Mouse (Mus musculus) left cerebral cortex, postnatal 36 days (tissue): ENCODE data around the gene Mfap3. TPM values are rescaled to one million over a fixed set of nuclear protein-coding genes. Genes with fewer than 3 reads are reported as not detected.
"Not testable (repeated sequence)": the region's sequence is repeated elsewhere in the genome, so short reads cannot be mapped to it uniquely, and the experiment has no call there.

Source experiments
- DNase-seq, 2 experiments: peaks; one replicate each; pipeline ENCODE4 v3.0.0; 2021 to 2022; ENCODE audit warnings: low spot score in 2 of 2, mixed read lengths in 1 of 2
- intact Hi-C: fragments of 180-260 bp; cut with DNase I; formaldehyde crosslinking; loops from one replicate; pipeline ENCODE4 v1.15.1; 2025
- total RNA-seq, 2 experiments: library from RNA; stranded (reverse); gene quantifications; 2 replicates each; pipeline ENCODE4 v1.2.3; 2021

The Mfap3 gene
- total RNA-seq, 2 experiments from 2014 or later: 20.9 to 26.4 TPM

GRCm38 (mm10) chr11:57525900-57526299 is 7.4 kb downstream of the Mfap3 start:
- intact Hi-C loops: no loop called here
- no peak for DNase-seq

- no peak for DNase-seq
- intact Hi-C loops: no loop called here
Measured at GRCm38 (mm10) chr11:57527506-57527905, 9.0 kb downstream of the Mfap3 start.

GRCm38 (mm10) chr11:57529111-57529510 is 10.6 kb downstream of the Mfap3 start:
- intact Hi-C loops: no loop called here
- no peak for DNase-seq

- no peak for DNase-seq
- intact Hi-C loops: no loop called here
Measured at GRCm38 (mm10) chr11:57531300-57531950, 13.0 kb downstream of the Mfap3 start.

- no peak for DNase-seq
- intact Hi-C loops: no loop called here
Measured at GRCm38 (mm10) chr11:57532306-57532705, 13.8 kb downstream of the Mfap3 start.

- intact Hi-C loops: no loop called here
- no peak for DNase-seq
Measured at GRCm38 (mm10) chr11:57535912-57536311, 17.4 kb downstream of the Mfap3 start.

GRCm38 (mm10) chr11:57539841-57540418 is 21.5 kb downstream of the Mfap3 start:
- intact Hi-C loops: loop anchor here (10.0 kb wide), 1 partner anchor 395 kb away; no protein-coding TSS in a partner anchor
- DNase-seq: no peak

- no peak for DNase-seq
- intact Hi-C loops: loop anchor here (10.0 kb wide), 1 partner anchor 394 kb away; no protein-coding TSS in a partner anchor
Measured at GRCm38 (mm10) chr11:57540681-57541080, 22.2 kb downstream of the Mfap3 start.

- intact Hi-C loops: loop anchor here (2.0 to 10.0 kb wide), 3 partner anchors 96 to 386 kb away; partner anchors contain the start of gene Galnt10
- DNase-seq: peak; percentile 54 to 74
Measured at GRCm38 (mm10) chr11:57548618-57549550, 30.4 kb downstream of the Mfap3 start.

- intact Hi-C loops: no loop called here
- DNase-seq: no peak
Measured at GRCm38 (mm10) chr11:57550230-57550629, 31.8 kb downstream of the Mfap3 start.

- intact Hi-C loops: no loop called here
- DNase-seq: no peak
Measured at GRCm38 (mm10) chr11:57551016-57551415, 32.6 kb downstream of the Mfap3 start.

GRCm38 (mm10) chr11:57553015-57553780 is 34.7 kb downstream of the Mfap3 start:
- intact Hi-C loops: no loop called here
- DNase-seq: no peak

GRCm38 (mm10) chr11:57557936-57558335 is 39.5 kb downstream of the Mfap3 start:
- DNase-seq, intact Hi-C loops: not testable (repeated sequence)

GRCm38 (mm10) chr11:57564564-57564963 is 46.1 kb downstream of the Mfap3 start:
- DNase-seq: no peak
- intact Hi-C loops: no loop called here

- intact Hi-C loops: no loop called here
- no peak for DNase-seq
Measured at GRCm38 (mm10) chr11:57566091-57567035, 47.9 kb downstream of the Mfap3 start.

- no peak for DNase-seq
- intact Hi-C loops: no loop called here
Measured at GRCm38 (mm10) chr11:57568950-57569490, 50.6 kb downstream of the Mfap3 start.

- intact Hi-C loops: no loop called here
- DNase-seq: no peak
Measured at GRCm38 (mm10) chr11:57571035-57571434, 52.6 kb downstream of the Mfap3 start.

- no peak for DNase-seq
- intact Hi-C loops: no loop called here
Measured at GRCm38 (mm10) chr11:57573686-57574274, 55.3 kb downstream of the Mfap3 start.
